Mouse (Mus musculus) monocyte, adult 5-6 weeks (primary cell): Measurements from ENCODE around the gene Nmnat3. TPM values are rescaled to one million over a fixed set of nuclear protein-coding genes. Genes with fewer than 3 reads are reported as not detected.

Source experiments
- ATAC-seq: fragments of 153-309, 156-312 bp; replicated peaks from 2 replicates; pipeline ENCODE4 v1.8.0; 2017; ENCODE audit warnings: mild to moderate bottlenecking; ENCODE audit not compliant: low TSS enrichment, insufficient number of reproducible peaks, severe bottlenecking, poor library complexity, low FRiP score
- total RNA-seq: library from RNA; stranded (forward); fragments of 200-1000, 200-491, 200-594 nt; gene quantifications from 3 replicates; pipeline ENCODE4 v1.2.3, GENCODE M21; 2017

The Nmnat3 gene
- total RNA-seq, 1 experiment from 2014 or later = 7.2 TPM

DNA sequence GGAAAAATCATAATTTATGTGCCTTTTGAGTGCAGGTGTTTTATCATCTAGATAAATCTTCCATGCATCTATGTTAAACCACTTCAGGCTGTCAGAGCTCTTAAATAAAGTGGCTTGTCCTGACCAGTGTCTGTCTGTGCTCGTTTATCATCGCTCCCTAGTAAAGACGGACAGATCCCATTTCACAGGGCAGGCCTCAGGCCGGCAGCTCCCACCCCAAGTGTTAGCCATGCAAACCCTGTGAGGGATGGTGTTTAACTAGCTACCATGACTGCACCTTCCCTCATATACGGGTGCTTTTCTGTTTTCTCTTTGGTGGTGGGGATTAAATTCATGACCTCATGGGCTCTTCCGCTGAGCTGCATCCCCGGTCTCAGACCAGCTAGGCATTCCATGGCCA is 13.3 kb downstream of the Nmnat3 start:
- ATAC-seq = no peak

DNA sequence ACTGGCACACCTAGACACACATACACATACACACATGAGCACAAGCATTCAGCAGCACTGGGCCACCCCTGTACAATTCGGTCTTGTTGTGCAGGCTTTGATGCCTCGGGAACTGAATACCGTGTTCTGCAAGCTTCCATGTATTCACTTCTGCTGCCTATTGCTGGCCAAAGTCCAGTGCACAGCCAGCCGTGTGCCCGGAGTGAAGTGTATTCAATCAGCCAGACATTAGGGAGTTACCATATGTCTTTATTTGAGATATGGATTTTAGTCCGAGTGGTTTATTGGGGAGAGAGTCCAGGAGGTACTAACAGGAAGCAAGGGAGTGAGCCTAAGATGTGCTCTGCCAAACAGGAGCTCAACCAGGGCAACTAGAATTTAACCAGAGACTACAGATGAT is 19.8 kb downstream of the Nmnat3 start:
- ATAC-seq = no peak

DNA sequence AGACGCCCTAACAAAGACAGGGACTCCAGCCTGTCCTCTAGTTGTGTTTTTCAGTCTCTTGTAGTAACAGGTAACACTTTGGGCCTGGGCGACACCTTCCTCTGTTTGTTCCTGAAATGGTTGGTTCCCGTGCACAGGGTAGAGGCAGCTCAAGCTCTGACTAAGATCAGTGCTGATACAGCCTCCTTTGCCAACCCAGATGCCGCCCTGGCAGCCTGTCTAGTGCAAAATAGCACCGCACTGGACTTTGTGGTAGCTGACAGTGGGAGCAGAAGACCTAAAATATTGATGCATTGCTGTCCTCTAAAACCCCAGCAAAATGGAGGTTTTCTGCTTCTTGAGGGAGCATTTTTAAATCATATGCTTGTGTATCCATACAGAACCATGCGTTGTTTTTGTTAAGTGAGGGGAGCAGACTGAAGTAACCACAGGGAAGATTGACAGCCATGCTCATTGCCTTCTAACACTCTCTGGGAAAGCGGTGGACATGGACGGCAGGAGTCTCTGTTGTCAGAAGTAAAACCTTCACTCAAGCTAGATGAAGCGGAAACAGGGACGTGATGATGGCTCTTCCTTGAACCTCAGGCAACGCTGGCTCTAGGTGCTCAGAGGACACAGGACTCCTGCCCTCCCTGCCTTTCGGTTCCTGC is 24.2 kb downstream of the Nmnat3 start:
- ATAC-seq = no peak

DNA sequence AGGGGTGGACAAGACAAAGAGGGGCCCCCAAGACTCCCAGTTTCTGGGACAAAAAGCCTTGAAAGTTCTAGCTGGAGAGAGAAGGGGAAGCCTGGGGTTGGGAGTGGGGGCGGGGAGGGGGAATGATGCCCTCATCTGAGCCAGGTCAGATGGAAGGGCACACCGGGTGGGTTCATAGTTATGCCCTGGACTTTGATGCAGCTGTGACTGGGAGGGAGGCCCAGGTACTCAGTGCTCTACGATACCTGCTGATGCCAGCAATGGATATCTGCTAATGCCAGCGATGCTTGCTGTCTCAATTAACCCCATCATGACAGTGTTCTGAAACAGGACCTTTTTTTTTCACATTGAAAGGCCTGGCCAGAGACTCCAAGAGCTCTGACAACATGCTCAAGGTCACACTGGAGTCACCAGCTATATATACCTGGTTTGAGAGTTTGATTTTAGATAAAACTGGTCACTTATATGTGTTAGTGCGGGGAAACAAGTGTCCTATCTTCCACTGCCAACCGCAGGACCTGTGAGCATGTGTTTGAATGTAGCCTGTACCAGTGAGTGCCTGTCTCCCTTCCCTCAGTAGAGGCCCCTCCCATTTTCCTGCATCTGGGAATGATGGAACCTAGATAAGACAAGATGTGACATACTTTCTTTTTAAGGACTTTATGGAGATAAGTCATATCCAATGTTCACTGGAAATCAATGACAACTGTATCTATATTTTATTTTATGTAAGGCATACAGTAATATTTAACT is 25.6 kb downstream of the Nmnat3 start:
- no peak for ATAC-seq

DNA sequence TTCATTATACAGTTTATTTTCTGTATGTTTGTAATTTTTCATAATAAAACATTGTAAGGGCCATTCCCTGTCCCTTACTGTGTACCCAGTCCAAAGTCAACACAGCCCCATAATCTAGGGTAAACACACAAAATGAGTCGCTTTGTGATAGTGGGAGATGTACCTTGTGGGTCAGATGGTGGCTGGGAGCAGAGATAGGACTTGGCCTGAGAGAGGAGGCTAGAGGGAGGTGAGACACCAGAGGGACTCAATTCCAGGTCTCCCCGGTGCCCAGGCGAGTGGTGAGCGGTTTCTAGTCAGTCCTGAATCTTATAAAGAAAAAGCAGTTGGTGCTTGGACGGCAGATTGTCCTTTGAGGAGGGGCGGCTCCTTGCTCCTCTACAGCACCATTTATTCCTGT is 26.4 kb downstream of the Nmnat3 start:
- no peak for ATAC-seq

DNA sequence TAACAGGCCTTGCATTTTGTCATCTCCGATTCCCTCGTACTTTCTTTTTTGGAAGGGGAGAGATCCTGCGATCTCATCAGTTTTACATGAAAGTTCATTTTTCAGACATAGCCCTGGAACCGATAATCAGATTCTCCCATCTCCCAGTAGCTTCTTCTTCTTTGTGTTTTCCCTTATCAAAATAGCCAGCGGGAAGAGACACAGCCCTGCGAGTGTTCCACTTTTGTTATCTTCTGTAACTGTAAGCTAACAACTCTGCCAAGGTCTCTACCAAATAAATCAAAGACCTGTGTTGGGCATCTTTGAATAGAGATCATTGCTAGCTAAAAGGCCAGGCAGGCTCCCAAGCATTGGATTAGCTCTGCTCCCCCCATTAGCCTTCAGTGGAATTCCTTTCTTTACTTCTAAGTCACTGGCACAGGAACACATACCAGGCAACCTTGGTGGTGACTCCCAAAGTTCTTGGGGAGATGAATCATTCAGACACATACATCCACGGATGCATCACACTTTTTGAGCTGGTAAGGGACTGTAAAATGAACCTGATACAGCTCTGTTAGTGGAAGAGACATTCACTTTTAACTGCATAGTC is 26.9 kb downstream of the Nmnat3 start:
- no peak for ATAC-seq

DNA sequence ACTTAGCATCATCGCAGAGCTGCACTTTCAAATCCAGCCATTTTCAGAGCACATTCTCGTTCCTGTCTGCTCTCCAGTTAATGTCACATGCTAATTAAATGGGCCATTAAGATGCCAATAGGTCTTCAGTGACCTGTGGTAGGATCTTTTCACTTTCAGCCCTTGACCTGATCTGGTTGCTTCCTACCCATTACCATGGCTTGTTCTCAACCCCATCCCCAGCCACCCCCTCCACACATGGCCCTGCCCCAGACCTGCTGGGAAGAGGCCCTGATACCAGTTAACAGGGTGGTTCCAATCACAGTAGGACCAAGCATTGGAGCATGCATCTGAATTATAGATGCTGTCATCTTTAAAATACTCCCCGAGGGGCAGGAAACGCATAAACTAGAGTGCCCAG is 30.7 kb downstream of the Nmnat3 start:
- ATAC-seq = no peak

DNA sequence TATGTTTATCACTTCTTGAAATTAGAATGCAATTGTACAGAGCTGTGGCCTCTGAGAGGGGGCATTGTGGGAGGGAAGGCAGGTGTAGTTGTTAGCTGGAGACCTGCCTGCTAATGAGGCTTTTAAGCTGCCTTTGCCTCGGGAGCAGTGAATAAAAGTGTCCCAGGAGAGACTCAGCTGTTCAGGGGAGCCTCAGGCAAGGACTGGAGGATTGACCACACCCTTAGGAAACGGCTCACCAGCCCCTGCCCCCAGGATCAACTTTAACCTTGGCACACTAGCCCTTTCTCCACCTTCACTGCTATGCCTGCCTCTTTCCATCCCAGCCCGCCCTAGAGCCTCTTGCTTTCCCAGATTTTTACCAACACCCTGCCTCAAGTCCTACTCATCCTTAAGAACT is 31.6 kb downstream of the Nmnat3 start:
- ATAC-seq = no peak

DNA sequence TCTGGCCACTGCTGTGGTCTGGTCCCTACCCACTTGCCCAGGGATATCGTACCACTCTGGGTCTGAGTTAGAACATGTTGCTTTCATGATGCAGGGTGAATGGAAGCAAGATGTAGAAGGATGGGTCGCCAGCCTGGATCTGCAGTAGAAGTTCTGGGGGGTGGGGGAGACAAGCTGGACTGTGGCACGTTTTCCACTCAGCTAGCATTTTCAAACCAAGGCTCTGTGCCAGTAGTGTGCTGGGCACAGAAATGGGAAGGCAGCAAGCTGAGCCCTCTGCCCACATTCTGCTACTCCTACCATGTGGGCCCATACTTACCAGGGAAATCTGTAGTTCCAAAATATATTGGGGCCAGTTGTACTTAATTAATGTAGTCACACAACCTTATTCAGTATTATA is 33.5 kb downstream of the Nmnat3 start:
- ATAC-seq = no peak

DNA sequence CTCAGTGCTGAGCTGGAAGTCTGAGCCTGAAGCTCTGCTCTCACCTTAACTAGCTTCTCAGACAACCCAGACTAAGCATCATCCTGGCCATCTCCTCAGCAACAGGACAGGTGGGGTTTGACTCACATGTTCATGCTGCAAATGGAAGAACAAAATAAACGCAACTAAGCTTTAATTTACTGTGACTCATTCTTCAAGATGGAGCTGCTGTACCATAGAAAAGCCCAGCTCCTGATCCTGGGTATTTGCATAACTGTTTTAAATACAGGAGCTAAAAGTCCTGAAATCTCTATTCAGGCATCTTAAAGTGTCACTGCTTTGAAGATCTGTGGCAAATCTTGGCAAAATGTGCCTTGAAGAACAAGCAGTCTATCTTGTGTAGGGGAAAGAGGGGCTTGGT is 38.9 kb downstream of the Nmnat3 start:
- no peak for ATAC-seq

DNA sequence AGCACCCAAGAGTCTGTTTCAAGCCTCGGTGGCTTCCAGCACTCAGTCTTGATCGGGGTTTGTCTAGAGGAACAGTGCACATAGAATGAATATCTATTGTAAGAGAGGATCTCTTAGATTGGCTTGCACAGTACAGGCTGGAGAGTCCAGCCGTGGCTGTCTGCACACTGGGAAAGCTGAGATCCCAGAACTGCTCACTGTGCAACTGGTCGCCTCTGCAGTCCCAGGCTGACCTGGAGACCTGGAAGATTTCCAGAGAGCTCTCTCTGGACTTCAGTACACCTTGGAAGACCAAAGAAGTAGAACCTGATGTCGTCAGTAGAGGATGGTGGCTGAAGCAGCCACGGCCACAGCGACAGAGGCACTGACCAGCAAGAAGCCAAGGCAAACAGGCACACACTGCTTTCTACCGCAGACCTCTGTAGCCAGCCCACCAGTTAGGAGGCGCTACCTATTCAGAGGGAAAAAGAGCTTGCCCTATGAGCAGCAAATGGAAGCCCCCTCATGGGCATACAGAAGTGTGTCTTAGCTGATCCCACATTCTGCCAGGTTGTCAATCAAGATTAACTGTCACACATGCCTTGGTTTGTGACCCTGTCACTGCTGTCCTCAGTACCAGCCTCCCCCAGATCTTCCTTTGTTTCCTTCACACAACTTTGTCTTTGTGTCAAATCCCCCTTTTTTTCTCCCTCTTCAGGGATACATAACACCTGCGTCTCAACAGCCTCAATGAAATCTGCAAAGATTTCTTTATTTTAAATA is 41.4 kb downstream of the Nmnat3 start:
- no peak for ATAC-seq

DNA sequence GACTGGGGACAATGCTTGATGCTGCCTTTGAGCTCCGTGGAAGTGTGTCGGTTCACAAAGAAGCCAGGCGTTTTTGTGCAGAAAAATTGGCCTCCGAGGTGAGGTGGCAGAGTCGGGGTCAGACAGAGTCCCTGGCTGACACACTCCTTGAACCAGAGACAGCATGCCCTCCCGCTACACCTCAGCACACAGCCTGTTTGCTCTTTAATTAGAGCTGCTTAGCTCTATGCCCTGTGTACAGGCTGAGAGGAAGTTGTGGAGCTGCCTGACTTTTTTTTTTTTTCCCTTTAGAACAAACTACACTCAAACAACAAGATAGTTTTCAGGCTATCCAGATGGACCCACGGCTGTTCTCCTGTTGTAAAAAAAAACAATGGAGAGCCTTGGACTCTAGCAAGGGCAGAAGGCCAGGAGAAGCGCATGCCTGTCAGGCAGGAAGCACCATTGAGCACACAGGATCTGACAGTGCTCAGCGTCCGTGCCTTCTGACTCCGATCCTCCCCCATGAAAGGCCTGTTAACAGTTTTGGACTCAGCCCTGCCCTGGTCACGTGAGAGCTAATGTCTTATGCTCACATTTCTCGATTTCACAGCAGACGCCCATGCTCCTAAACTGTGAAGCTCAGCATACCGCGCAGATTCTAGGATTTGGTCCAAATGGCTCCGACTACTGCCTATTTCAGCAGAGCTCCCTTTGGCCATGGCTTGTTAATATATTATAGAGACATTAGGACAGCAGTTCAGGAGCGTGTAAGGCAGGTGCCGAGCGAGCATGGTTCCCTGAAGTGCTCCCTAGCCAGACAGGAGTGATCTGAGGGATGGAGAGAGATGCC is 42.3 kb downstream of the Nmnat3 start:
- no peak for ATAC-seq

DNA sequence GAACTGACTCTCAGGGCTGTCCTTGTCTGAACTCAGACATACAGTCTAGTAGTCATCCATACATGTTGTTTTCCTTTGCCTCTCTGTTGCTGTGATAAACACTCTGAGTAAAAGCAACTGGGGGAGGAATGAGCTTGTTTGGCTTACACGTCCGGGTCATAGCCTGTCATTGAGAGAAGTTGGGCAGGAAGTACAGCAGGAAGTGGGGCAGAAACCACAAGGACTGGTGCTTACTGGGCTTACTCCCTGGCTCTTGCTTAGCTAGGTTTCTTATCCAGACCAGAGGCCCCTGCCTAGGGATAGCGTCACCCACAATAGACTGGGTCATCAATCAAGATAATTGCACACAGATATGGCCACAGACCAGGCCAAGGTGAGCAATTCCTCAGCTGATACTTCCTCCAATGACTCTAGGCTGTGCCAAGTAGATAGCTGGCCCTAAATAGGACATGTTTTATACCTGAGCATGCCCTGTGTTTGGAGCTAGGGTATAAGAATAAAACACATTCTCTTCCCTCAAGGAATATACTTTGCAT is 46.1 kb downstream of the Nmnat3 start:
- ATAC-seq = no peak

DNA sequence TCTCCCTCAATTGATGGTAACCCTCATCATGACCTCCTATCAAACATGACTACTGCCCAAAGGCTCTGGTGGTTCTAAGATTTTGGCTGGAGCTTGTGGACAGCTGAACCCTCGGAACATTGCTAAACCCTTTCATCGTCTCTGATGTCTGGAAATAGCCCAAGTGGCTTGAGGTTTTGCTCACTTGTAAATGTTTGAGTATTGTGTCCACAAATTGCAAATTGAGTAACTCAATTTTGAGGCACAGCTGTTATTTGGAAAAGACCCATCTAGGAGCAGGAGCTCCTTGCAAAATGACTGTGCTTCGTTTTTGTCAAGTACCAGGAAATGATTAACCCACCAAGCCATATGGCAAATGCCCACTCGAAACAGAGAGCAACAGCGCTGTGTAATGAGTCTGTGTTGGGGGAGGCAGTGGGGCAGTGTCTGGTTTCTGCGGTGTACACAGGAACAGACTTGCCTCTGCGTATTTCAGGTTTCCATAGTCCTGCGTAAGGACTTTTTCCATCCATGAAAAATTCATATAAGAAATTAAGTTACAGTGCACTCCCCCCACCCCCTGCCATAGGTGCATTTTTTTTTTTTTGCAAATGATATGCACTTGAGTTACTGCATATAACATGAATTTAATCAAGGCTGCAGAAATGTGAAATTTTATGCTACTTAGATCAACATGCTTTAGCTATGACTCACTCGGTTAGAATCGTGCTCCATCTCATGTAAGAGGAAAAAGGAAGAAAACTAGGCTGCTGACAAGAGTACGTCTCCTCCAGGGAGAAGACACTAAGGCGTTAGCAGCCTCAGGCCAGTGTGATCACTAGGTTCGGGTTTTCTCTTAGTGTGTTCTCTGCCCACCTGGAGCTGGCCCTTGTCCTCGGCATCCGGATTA is 50.9 kb downstream of the Nmnat3 start:
- ATAC-seq = no peak

DNA sequence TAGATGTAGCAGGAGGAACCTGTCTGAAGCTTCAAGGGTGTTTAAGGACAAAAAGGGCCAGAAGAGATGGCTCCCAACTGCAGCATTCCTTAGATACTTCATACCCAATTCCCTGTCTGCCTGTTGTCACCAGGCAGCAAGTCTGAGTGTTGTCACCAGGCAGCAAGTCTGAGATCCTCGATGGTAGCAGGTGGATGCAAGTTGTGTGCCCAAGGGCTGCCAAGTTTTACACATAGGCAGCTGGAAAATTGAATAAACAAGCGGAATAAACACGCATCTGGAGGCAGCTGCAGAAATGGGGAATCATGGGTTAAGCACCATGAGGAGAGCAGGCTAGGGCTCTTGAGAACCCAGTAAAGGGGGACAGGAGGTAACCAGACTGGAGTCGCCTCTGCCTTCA is 52.7 kb downstream of the Nmnat3 start:
- no peak for ATAC-seq

DNA sequence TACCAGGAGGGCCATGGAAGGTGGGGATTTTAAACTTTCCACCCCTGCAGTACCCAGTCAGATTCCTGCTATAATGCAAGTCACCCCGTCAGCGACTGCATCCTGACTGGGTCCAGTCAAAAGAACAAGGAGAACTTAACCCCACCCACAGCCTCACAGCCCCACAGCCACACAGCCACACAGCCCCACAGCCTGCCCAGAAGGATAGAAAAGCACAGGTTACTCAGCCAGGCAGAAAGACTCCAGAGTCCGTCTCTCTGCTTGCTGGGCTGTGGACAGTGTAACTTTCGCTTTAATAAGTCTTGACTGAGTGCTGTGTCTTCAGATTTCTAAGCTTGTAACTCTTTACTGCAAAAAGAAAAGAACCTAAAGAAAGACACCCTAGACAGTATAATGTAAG is 53.2 kb downstream of the Nmnat3 start:
- ATAC-seq = no peak

DNA sequence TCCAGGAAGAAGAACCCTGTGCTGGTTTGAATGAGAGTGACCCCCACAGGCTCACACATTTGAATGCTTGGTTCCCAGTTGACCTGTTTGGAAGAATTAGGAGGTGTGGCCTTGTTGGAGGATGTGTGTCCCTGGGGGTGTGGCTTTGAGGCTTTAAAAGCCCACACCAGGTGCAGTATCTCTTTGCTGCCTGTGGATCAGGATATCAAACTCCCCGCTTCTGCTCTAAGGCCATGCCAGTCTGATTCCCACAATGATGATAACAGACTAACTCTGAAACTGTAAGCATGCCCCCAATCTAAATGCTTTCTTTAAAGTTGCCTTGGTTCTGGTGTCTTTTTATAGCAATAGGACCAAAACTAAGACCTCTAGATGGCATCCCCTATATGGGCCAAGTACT is 58.6 kb downstream of the Nmnat3 start:
- ATAC-seq = no peak

DNA sequence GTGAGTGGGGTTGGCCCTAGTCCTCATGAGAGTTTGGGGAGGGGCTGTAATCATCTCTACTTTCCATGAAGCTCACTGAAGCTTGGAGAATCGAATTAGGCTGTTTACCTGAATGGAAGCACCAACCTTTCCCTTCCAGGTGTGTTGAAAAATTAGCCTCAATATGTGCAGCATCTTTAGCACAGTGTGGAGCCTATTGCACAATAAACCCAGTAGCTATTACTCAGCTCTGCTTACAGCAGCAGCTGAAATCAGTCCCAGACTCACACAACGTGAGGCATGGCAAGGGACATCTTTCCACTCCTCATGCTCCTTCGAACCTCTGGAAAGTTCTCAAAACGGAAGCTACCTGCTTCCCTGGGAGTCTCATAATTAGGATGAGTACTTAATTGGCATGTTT is 59.0 kb downstream of the Nmnat3 start:
- no peak for ATAC-seq
